Mouse (Mus musculus) embryo, embryonic 11 days (tissue): ENCODE results near the gene Stag1.

Source experiments
- DNase-seq: peaks from one replicate; pipeline ENCODE4 v3.0.0-alpha.2; 2015

Gene Stag1

DNA sequence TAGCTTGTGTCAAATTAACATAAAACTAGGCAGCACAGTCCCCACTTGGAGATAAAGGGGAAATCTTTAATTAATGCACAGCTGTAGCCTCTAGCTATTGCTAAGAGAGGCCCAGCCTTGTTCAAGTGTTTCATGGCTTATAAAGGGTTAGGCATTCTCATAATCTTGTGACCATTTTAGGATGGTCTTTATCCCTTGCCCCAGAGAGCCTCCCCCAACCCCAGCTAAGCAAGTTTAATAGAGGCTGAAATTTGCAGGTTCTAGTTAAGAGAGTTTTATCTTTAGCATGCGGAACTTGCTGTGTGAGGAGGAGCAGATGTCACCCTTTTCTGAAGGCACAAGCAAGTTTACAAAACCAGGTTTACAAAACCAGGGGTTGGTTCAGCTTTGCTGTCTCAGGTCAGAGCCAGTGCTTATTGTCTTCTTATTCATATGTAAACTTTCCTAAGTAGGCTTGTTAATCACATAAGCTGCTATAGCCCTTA is 365.9 kb downstream of the Stag1 start:
- no peak for DNase-seq

DNA sequence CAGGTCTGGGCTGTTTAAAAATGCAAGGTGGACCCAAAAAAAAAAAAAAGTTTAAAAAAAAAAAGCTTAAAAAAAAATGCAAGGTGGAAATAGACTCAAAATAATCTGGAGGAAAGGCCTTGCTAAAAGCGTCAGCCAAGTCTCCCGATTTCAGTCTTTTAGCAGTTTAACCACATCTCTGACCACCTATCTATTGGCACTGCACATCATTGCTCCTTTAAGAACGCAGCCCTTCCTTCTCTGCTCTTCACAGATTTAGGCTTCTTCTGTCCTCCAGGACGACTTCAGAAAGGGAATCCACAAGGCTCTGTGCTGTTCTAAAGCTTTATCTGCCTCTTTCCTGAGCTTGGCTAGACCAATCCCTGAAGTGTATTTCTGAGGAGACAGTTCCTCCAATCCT is 366.5 kb downstream of the Stag1 start:
- DNase-seq = no peak

DNA sequence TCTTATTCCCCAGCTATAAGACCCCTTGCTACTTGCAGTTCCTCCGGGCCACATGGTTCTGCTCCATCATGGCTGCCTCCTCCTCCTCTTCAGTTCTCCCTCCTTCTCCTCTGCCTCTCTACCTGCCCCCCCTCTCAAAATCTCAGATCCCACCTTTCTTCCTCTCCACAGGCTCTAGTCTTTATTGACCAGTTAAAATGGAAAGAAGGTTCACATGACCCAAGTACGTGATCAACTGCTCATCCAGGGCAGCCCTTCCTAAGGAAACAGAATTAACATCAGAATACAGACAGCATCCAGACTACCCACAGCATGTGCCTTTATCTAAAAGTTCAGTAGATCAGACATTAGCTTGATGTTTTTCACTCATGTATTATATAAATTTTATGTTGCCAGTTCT is 371.9 kb downstream of the Stag1 start:
- DNase-seq = no peak

DNA sequence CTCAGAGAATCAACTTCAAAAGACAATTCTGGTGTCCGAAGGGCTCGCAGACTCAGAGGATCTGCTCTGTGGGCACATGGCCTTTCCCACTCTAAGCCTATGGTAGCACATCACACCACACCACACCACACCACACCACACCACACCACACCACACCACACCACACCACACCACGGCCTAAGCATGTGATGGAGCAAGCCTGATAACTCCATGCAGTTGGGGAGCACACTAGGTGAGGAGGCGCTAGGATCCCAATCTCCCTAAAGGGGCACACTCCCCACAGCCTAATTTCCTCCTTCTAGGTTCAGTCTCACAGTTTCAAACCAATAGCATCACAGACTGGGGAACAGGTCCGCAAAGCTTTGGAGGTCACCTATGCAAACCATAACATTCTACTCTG is 381.1 kb downstream of the Stag1 start:
- no peak for DNase-seq

DNA sequence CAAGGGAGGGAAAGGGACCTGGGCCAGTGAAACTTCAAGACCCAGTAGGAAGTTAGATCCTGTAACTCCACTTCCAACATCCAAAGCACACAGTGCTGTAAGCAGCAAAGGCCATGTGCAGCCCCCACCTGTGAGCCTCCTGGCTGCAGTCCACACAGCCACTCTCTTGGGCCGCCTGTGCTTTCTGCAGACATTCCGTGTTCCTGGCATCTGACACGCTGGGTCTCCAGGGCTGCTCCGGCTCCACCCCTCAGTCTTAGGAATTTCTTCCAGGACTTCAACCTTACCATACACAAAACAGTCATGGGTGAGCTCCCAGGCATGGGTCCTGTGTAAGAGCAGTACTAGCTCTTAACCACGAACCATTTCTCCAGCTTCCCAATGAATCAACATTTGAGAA is 381.7 kb downstream of the Stag1 start:
- DNase-seq = no peak

DNA sequence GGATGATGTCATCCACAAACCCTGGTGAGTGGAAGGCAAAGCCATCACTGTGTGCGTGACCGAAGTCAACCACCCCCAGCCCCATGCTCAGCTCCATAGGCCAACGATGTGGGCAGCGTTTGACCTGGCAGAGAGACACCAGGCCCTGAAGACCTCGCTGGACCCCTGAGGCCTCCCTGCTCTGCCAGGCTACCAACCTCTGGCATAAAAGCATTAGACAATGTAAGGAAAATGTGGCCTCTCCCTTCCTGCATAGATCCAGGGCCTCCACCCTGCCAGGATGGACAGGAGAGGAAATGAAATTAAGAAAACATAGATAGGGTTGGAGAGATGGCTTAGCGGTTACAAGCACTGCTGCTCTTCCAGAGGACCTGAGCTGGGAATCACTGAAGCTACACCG is 385.2 kb downstream of the Stag1 start:
- DNase-seq = no peak

DNA sequence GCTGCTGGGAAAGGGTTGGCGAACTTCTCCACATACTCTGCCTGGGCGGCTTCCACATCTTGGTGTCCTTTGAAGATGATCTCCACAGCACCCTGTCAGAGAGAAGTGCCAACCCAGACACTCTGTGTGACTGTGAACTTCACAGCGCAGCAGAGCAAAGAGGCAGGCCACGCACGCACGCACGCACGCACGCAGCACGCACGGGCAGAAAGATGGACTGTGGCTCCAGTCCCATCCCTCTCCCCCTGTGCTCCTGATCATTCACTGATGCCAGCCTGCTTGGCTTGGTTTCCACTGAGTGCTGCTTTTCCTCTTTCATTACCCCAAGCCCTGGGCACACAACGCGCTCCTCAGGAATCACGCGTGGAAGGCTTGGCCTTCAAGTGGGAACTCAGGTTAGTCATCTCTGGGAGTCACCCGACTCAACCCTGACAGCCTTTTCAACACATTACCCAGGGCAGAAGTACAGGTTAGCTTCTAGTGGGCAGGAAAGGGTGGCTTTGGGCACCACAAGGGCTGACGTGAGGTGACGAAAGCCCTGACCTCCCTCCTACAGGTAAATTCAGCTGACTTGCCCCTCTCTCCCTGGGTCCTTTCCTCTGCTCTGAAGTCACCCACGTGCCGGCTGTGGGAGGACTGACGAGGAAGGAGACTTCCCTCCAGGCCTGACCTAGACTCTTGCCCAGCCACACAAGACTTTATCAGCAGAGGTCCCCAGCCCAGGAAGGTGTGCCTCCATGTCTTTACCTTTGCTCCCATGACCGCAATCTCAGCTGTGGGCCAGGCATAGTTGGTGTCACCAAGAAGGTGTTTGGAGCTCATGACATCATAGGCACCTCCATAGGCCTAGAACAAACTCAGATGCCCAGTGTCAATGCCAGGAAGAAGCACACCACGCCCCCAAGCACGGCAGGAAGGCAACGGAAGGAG is 387.0 kb downstream of the Stag1 start:
- no peak for DNase-seq

DNA sequence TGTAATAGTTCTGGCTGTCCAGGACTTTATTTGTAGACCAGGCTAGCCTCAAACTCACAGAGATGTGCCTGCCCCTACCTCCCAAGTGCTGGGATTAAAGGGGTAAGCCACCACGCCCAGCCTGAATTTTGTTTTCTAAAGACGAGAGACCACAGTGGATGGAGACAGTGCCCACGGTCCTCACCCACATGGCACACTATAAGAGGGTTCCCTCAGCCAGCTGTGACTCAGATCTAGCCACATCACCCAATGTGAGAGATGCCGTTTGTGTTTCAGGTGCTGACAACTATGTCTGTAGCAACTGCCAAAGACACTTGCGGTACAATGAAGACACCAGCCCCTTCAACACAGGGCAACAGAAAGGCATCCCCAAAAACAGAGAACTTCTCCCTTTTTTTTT is 389.4 kb downstream of the Stag1 start:
- no peak for DNase-seq

DNA sequence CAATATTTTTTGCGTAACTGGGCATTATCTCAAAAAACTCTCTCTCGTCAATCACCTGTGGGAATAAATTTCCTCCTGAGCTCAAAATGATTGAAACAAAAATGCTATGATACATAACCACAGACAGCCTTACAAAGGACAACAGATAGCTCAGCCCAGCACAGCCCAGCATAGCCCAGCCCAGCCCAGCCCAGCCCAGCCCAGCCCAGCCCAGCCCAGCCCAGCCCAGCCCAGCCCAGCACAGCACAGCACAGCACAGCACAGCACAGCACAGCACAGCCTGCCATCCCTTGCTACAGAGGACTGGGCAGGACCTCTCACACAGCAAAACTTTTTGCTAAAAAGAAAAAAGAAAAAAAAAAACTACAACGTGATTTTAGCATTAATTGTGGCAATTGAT is 390.3 kb downstream of the Stag1 start:
- no peak for DNase-seq

DNA sequence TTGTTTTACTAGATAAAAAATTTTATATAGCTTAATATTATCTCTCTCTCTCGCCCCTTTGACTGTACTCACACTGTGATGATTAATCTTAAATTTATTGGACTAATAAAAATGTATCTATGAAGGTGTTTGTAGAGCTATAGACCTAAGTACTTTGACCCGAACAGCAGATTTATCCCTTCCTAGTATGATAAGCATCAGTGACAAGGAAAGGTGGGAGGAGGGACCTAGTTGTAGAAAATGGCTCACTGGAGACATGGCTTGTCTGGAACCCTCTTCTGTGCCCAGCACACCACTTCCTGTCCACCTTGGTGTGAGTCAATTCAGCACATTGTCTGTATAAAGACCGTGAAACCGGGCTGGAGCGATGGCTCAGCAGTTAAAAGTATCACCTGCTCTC is 393.0 kb downstream of the Stag1 start:
- DNase-seq = no peak

DNA sequence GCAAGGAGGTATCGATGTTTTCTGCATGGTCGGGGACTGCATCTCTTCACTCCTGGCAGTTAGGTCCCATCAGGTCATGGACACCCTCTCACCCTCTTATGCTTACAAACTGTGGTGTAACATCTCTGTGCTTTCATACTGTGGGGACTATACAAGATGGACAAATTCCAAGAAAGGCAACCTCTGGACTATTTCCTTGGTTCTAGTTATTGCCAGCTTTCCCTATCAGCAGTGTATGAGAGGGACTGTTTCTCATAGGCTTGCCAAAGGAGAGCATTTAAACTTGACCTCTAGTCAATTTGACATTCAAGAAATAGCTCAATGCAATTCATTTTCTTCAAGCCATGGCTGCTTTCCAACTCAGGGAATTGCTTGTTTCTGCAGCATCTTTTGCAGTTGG is 393.7 kb downstream of the Stag1 start:
- DNase-seq = no peak

DNA sequence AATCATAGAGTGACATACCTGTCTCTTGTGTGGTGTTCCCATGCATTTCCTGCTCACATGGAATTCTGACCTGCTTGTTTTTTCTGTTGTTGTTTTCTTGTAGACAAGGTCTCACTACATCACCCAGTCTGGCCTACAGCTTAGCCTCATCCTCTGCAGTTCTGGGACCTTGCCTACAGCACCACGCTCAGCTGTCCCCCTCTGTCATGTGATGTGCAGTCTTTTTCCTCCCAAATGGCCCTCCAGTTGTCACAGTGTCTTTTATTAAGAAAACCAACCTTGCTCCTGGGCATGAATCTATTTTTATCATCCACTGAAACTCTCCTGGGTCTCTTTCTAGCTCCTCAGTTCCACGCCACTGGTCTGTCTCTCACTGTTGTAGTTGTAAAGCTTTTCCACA is 394.6 kb downstream of the Stag1 start:
- no peak for DNase-seq

DNA sequence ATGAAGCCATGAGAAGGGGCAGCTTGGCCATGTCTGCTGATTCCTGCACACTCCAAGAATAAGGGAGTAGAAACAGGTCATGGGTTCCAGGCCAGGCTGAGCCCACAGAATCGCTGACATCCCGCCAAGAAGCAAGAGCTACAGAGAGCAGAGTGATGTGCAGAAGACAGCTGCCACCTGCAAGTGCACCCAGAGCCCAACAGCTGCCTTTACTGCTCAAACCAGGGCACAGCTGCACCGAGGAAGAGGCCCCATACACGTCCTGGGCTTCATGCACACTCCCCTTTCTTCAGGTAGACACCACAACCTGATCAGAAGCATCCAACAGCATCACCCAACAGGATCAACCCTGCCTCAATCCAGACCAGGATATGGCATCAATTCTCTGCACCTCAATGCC is 396.3 kb downstream of the Stag1 start:
- no peak for DNase-seq

DNA sequence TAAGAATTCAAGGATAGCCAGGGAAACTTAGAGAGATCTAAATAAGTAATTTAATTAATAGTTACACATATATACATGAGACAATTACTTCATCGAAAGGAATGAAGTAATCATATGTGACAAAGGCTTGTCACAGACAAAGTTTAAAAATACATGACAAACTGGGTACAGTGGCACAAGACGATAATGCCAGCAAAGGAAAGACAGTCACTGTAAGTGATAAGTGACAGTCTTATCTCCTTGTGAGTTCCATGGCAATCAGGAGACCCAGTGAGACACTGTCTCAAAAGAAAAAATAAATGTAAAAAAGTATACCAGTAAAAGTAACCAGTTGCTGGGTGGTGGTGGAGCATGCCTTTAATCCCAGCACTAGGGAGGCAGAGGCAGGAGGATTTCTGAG is 399.5 kb downstream of the Stag1 start:
- no peak for DNase-seq

DNA sequence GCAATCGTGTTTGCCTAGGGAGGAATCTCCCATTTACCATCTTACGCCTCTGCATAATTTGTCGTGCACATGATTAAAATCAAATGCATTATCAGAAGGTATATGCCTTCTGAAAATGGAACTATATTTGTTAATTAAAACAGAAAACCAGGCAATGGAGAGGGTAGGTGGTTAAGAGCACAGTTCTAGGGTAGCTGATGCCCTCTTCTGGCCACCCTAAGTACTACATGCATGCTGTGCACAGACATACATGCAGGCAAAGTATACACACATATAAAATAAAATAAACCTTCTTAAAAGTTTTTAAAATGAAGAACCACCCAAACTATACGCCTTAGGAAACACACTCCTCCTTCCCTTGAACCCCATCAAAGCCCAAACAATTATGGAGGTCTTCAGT is 404.5 kb downstream of the Stag1 start:
- no peak for DNase-seq

DNA sequence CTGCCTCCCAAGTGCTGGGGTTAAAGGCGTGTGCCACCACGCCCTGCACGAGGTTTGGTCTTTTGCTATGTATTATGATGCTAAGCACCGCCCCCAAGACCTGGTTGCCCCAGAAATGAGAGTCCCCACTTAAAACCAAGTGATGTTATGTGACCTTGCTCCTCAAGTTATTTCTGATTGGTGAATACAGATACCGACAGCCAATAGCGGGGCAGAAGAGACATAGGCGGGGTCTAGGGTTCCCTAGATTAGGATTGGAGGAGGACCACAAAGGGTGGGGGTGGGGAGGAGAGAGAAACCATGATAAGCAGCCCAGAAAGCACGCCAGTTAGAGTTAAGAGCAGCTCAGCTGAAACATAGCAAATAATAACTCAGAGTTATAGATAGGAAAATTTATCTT is 405.2 kb downstream of the Stag1 start:
- DNase-seq = no peak

DNA sequence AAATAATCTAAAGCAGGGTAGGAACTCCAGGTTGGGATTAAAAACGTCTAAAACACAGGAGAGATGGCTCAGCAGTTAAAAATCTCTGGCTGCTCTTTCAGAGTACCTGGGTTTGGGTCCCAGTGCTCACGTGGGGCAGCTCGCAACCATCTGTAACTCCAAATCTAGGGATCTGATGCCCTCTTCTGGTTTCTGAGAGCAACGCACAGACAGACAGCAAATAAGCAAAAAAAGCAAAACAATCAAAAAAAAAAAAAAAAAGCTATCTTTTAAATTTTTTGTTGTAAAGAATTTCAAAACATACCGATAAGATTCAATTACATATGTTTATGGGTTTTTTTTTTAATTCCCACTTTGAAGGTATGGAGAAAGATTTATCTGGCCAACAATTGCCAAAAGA is 405.7 kb downstream of the Stag1 start:
- DNase-seq = no peak

DNA sequence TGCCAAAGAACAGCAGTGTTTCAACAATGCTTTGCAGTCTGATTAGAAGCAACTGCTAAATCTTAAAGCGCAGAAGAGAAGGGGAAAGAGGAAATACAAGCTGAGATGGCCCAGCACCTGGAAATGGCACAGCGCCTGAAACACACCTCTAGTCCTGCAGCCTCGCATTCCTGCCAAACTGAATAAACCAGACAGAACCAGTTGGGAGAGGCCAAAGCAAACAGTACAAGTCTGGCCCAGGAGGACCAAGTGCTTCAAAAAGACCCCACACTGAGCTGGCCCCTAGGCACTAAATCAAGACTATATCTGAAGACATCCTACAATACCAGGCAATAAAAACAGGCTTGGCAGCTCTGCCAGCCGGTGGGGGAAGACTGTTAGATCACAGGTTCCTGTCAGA is 408.3 kb downstream of the Stag1 start:
- DNase-seq = peak; percentile 5
